Mouse (Mus musculus): ENCODE measurements around the gene Ctsa.

GRCm38 (mm10) chr2:164885788-164886187, 53.1 kb downstream of the Ctsa start:
- no peak for TF ChIP-seq POLR2A (IDR thresholded peaks at IDR 0.05; ENCODE audit: low read depth, low read length)
- TF ChIP-seq MYC (IDR thresholded peaks at IDR 0.05; ENCODE audit: low read depth, low read length) = no peak
- no peak for TF ChIP-seq ZC3H11A (IDR thresholded peaks at IDR 0.05; ENCODE audit: low read depth, low read length)
- TF ChIP-seq CTCF (conservative IDR thresholded peaks at IDR 0.05 in 1 of 2, IDR thresholded peaks at IDR 0.05 in 1 of 2; ENCODE audit: low read depth in 2 of 2, low read length in 2 of 2) = no peak
- no peak for TF ChIP-seq CHD1 (IDR thresholded peaks at IDR 0.05; ENCODE audit: low read depth, low read length)
- TF ChIP-seq RAD21 (IDR thresholded peaks at IDR 0.05; ENCODE audit: low read depth, low read length) = no peak
- TF ChIP-seq EP300 (IDR thresholded peaks at IDR 0.05; ENCODE audit: low read length) = no peak
- TF ChIP-seq NRF1 (IDR thresholded peaks at IDR 0.05; ENCODE audit: low read depth, low read length) = no peak
- no peak for TF ChIP-seq E2F4 (IDR thresholded peaks at IDR 0.05; ENCODE audit: insufficient replicate concordance, low read depth, low read length)
